Mouse (Mus musculus): ENCODE data around the gene Pik3ip1.

The Pik3ip1 gene

GRCm38 (mm10) chr11:3302792-3303191 lies 27.4 kb upstream of the Pik3ip1 start:
- DNase-seq = no peak

- no peak for DNase-seq
Measured at GRCm38 (mm10) chr11:3305821-3306220, 24.4 kb upstream of the Pik3ip1 start.

GRCm38 (mm10) chr11:3307875-3308274 lies 22.3 kb upstream of the Pik3ip1 start:
- DNase-seq = no peak

DNA sequence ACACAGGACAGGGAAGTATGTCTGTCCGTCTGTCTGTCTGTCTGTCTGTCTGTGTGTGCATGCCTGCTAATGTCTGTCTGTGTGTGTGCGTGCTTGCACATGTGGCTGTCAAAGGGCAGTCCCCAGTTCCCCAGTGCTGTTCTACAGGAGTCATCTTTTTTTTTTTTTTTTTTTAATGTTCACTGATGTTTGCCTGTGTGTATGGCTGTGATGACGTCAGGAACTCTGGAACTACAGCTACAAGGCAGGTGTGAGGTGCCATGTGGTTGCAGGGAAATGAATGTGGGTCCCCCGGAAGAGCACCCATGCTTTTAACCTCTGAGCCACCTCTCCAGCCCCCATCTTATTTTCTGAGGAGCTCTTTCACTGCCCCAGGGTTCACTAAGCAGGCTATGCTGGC lies 20.3 kb upstream of the Pik3ip1 start:
- DNase-seq = no peak

DNA sequence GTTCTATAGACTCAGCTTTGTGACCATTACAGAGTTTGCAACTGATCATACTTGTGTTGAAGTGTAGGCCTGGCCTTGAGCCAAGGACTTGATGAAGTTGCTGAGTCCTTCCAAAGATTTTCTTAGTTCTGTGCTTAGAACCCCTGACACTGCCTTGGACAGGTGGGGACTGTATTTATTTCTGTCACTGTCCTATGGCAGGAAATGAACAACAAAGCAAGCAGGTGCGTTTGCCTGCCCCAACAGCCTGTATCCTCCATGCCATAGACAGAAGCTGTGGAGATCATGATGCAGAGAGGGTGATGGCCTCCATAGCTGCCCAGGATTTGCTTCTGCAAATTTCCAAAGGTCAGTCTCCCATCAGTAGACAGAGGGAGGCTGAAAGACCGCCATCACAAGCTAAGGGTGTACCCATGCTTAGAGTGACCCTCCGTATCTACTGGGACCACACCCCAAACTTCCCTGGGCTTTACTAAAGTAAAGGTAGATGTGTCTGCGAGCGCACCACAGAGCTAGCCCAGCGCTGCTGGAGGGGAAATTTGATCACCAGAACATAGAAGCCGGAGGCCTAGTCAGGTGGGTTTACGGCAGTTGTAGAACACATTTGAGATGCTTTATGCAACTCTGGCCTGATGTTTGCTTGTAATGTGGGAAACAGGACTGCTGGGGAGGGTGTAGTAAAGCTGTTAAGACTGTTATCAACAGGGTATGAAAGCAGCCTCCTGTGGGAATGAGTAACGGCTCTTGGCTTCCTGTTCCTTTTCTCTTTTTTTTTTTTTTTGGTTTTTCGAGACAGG lies 19.2 kb upstream of the Pik3ip1 start:
- DNase-seq = no peak

- no peak for DNase-seq
Measured at GRCm38 (mm10) chr11:3311586-3312347, 18.4 kb upstream of the Pik3ip1 start.

DNA sequence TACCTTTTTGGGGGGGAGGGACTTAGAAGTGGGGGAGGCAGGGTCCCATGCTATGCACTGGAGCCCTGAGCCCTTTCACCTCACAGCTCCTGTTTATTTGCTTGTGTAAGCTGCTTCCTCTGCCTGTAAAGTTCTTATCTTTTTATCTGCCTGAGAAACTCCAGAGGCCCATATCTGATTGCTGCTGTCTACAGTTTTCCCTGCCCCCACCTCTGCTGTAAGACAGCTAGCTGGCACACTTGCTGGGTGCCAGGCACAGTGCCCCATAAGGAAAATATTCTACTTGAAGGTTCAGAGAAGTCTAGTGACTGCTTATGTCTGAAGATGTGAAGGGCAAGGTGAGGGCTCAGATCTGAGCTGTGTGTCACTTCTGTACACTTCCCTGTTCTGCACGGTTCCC lies 16.9 kb upstream of the Pik3ip1 start:
- DNase-seq = no peak

- peak in 1 of 2 experiments; percentile 60 for DNase-seq
Measured at GRCm38 (mm10) chr11:3314148-3314547, 16.1 kb upstream of the Pik3ip1 start.

DNA sequence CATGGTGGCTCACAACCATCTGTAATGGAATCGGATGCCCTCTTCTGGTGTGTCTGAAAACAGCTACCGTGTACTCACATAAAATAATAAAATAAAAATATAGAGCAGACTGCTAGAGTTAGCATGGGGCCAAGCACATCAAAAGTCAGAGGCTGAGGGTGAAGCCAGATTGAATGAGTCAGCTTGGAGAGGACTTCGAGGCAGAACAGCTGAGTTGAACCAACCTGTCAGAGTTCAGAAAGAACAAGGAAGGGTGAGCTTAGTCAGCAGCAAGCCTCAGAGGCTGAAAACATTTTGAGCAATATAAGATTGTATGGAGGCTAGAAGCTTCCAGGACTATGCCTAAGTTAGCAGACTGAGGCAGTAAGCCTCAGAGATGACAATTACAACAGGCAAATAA lies 11.9 kb upstream of the Pik3ip1 start:
- DNase-seq = no peak

- no peak for DNase-seq
Measured at GRCm38 (mm10) chr11:3328271-3328670, 1.9 kb upstream of the Pik3ip1 start.

- no peak for DNase-seq
Measured at GRCm38 (mm10) chr11:3328806-3329775, 1.1 kb upstream of the Pik3ip1 start.

DNA sequence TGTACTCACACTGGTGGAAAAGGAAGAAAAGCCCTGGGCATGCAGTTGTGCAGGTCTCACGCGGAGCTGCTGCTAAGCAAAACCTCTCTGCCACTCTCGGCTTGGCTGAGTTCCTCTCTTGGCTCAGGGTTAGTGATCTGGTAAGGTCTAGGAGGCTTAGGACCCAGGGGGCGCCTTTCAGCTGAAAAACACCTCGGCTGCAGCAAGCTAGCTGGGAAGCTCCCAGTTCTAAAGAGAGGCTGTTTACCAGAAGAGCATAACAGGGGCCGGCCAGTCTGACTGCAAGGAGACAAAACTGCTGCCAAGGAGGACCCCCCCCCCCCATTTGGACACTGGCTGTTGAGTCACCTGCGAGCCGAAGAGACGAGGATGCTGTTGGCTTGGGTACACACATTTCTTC lies 365 bp downstream of the Pik3ip1 start:
- DNase-seq = peak; percentile 82 to 85

- no peak for DNase-seq
Measured at GRCm38 (mm10) chr11:3330991-3331750, 970 bp downstream of the Pik3ip1 start.

- peak; percentile 83 to 95 for DNase-seq
Measured at GRCm38 (mm10) chr11:3331756-3332642, 1.8 kb downstream of the Pik3ip1 start.

DNA sequence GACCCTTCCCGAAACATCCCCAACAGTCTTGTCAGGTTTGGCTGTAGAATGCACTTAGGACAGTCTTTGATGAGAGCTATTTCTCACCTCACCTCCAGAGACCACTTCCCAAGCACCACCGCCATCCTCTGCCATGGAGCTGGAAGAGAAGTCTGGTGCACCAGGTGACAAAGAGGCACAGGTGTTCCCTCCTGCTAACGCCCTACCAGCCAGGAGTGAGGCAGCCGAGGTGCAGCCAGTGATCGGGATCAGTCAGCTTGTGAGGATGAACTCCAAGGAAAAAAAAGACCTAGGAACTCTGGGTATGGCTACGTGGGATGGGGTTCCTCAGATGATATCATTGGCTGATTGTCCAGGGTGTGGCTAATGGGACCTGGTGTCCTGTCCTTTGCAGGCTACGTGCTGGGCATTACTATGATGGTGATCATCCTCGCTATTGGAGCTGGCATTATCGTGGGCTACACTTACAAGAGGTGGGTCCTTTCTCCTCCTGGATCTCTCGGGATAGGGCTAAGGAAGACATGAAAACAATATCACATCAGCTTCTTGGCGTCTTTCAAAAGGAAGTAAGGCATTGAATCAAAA lies 3.0 kb downstream of the Pik3ip1 start:
- DNase-seq = no peak

DNA sequence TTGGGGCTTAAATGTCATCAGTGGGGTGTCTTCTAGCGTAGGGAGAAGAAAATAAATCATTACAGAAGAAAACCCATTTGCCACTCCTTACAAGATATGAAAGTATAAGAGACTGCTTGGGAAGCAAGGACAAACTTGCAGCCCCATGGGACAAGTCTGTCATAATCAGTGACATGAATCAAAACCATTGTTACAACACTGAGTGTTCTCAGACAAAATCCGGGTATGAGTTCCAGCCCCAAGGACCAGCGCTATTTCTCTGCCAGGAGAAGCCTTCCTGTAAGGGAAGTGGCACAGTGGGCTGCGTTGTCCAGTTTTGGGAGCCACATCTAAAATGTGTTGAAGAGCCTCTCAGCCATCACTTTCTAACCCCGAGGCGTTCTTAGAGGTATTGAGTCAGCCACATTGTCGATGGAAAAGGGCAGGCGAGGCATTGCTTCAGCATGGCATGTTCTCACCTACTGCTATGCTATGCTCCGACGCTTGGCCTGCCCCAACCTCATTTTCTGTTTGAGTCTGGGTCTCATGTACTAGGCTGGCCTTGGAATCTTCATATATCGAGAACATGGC lies 4.0 kb downstream of the Pik3ip1 start:
- no peak for DNase-seq

DNA sequence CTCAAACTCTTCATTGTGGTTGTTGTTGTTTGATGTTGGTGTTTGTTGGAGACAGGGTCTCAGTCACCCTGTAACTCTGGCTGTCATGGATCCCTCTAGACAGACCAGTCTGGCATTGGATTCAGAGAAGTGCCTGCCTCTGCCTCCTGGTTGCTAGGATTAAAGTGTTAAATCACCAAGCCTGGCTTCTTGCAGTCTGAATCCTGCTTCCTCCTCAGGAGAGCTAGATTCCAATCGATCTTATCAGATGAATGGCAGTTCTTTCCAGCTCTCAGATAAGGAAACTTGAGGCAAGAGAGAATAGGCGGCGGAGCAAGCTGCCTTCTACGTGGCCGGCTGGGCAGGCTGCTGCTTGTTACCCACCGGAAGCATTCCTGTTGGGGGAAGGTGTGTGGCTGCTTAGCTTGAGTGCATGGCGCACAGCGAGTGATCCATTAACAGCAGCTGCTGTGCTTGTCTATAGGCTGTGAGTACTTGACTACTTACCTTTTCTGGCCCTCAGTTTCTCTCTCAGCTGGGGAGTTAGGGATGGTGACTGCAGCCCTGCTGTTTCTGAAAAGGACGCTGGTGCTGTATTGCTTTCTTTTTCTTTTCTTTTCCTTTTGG lies 4.6 kb downstream of the Pik3ip1 start:
- DNase-seq = peak in 1 of 2 experiments; percentile 38

- DNase-seq = peak; percentile 57 to 67
Measured at GRCm38 (mm10) chr11:3335651-3336216, 5.5 kb downstream of the Pik3ip1 start.

GRCm38 (mm10) chr11:3336602-3337001 lies 6.4 kb downstream of the Pik3ip1 start:
- DNase-seq = no peak
